Mouse (Mus musculus) kidney, postnatal 36 days (tissue): ENCODE measurements around the gene Slc6a3.

ENCODE experiments used
- DNase-seq, 2 experiments: peaks; one replicate each; pipeline ENCODE4 v3.0.0; 2021 to 2022; ENCODE audit warnings: mixed read lengths in 2 of 2

The Slc6a3 gene

DNA sequence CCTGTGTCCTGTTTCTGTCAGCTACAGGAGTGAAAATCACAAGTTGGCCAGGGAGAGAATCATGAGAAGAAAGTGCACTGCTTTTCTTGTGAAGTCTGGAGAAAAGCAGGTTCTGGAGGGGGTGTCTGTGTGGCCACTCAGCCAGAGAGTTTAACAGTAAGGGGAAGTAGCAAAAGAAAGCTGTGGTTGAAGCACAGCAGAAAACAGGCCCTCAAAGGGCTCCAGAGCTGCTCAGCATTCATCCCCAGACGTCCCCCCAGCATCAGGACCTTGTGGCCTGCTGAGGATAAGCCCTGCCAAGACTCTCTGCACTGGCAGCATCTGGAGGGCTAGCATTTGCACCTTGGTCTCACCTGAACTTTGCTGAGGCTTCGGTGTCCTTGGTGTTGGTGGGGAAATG is 56.0 kb downstream of the Slc6a3 start:
- no peak for DNase-seq

- DNase-seq: no peak
These were observed 59.7 kb downstream of the Slc6a3 start for GRCm38 (mm10) chr13:73596276-73596675.

DNA sequence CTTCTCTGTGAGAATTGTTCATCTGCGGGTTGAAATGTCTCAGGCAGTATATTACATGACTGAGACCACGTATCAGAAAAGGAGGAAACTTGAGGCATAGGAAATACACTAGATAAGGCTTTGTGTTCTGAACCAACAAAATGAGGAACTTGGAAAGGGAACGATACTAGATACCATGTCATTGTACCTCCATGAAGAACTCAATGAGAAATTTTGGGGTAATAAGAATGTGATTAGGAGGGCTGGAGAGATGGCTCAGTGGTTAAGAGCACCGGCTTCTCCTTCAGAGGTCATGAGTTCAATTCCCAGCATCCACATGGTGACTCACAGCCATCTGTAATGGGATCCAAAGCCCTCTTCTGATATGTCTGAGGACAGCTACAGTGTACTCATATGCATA is 63.7 kb downstream of the Slc6a3 start:
- no peak for DNase-seq

- no peak for DNase-seq
These were observed 66.5 kb downstream of the Slc6a3 start for GRCm38 (mm10) chr13:73603046-73603445.

DNA sequence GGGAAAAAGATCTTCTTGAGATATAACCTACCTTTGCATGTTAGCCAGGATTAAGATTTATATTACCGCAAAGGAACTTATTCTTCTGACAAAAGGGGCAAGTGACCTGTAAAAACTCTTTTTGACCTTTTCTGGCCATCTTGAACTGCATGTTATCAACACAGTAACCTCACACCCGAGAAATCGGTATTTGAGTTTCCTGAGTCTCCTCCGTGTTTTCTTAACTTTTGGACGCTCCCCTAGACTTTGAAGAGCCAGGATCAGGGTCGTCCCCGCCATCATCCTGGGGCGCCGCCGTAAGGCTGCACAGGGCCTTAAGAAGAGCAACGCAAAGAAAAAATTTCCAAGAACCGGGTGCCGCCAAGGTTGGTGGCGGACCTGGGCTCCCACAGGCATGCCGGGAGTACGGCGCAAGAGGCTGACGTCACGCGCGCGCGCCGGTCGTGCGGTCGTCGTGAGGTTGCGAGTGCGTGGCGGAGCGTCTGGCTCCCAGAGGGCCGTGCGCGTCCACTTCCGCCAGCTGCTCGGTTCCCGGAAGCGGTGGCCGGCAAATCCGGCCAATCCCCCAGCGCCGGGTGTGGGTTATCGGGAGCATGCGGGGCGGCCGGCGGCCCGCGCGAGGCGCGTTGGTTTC is 67.1 kb downstream of the Slc6a3 start, which contains the start of gene Clptm1l:
Gene Clptm1l, plus strand, starts transcription at position 485 of the 634 bp plus-strand sequence.
- DNase-seq: peak; percentile 98 to 99

- peak; percentile 8 to 9 for DNase-seq
These were observed 67.8 kb downstream of the Slc6a3 start for GRCm38 (mm10) chr13:73604156-73604957.

DNA sequence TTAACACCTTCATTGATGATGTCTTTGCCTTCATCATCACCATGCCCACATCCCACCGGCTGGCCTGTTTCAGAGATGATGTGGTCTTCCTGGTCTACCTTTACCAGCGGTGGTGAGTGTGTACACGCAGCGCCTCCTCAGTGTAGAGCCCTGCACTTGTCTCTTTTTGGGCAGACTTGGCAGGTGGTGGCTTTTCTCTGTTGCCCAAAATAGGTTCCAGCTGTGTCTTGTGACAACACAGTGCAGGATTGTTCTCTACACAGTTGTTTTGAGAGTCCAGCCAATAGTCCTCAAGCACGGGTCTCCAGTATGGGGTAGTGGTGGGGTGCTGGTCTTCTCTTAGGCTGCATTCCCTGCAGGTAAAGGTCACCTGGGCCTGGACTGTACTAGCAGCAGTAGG is 81.9 kb downstream of the Slc6a3 start:
- no peak for DNase-seq

GRCm38 (mm10) chr13:73620637-73621036 is 84.1 kb downstream of the Slc6a3 start:
- peak in 1 of 2 experiments; percentile 19 for DNase-seq

GRCm38 (mm10) chr13:73626410-73626744 is 89.8 kb downstream of the Slc6a3 start:
- no peak for DNase-seq

DNA sequence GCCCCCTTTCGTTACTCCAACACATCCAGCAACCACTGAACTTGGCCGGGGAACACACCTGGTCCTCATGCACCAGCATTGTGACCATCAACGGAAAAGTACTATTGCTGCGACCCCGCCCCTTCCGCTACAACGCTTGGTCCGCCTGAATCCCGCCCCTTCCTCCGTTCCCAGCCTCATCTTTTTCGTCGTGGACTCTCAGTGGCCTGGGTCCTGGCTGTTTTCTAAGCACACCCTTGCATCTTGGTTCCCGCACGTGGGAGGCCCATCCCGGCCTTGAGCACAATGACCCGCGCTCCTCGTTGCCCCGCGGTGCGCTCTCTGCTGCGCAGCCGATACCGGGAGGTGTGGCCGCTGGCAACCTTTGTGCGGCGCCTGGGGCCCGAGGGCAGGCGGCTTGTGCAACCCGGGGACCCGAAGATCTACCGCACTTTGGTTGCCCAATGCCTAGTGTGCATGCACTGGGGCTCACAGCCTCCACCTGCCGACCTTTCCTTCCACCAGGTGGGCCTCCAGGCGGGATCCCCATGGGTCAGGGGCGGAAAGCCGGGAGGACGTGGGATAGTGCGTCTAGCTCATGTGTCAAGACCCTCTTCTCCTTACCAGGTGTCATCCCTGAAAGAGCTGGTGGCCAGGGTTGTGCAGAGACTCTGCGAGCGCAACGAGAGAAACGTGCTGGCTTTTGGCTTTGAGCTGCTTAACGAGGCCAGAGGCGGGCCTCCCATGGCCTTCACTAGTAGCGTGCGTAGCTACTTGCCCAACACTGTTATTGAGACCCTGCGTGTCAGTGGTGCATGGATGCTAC is 90.4 kb downstream of the Slc6a3 start, which contains the start of gene Tert:
Gene Tert, plus strand, starts transcription at position 167 of the 805 bp plus-strand sequence.
- DNase-seq: peak; percentile 57 to 78
